Comparison of ENCODE assay signal across 24 mouse cellular contexts in the genomic region with DNA sequence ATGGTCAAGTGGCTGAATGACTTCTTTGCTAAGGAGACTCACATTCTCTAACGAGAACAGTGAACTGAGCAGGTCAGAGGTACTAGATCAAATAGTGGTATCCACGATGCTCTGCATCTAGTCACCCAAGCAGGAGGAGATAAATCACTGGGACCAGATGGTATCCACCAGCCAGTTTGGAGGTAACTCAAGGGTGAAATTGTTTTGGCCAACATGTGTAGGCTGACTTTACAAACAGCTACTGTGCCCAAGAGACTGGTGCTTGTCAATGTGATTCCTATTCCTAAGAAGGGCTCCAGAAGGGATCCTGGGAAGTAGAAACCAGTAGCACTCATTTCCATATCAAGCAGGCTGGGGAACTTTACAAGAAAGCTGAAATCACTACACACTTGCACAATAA. TPM values are rescaled to one million over a fixed set of nuclear protein-coding genes. Genes with fewer than 3 reads are reported as not detected.
DNase-seq lines count a peak whose midpoint lies in the region; ATAC-seq lines count a peak whose summit lies in the region.
"Had no signal": no experiment of that assay in that cellular context is flagged by ENCODE, and none has a peak within 500 bp of the region (broad histone marks: within the 10 kb centered on the region; RNA-seq: fewer than 3 reads in every experiment).

No protein-coding gene starts in this region.

- H3K9me3 ChIP-seq in hindbrain, embryonic 11.5 days (ENCODE audit: control insufficient read depth, low read length), result no peaks in the 10 kb centered on the region
- no peaks in the 10 kb centered on the region for H3K9me3 ChIP-seq in hindbrain, embryonic 14.5 days (ENCODE audit: control insufficient read depth, low read length)
- H3K9me3 ChIP-seq in kidney, embryonic 16.5 days (ENCODE audit: low read length), result no peaks in the 10 kb centered on the region
- no peaks in the 10 kb centered on the region for H3K9me3 ChIP-seq in neural tube, embryonic 12.5 days
- H3K9me3 ChIP-seq: embryonic facial prominence, embryonic 12.5 days; forebrain, embryonic 12.5 days; liver, embryonic 13.5 days had no signal

- 42% methylated on average over 2 of the region's 2 CpGs for WGBS in hindbrain, embryonic 11.5 days
- 37% methylated on average over 2 of the region's 2 CpGs for WGBS in hindbrain, embryonic 14.5 days
- WGBS in kidney, embryonic 16.5 days, result 24% methylated on average over 2 of the region's 2 CpGs
- WGBS in neural tube, embryonic 12.5 days, result 32% methylated on average over 2 of the region's 2 CpGs

- no peaks in the 10 kb centered on the region for H3K4me1 ChIP-seq in hindbrain, embryonic 11.5 days (replicated peaks; ENCODE audit: control insufficient read depth, insufficient read depth, low read length)
- no peaks in the 10 kb centered on the region for H3K4me1 ChIP-seq in hindbrain, embryonic 14.5 days (replicated peaks; ENCODE audit: control insufficient read depth, insufficient read depth, low read length)
- no peaks in the 10 kb centered on the region; the same call in 1 of the 2 replicates for H3K4me1 ChIP-seq in kidney, embryonic 16.5 days (ENCODE audit: insufficient read depth, low read length)
- no peaks in the 10 kb centered on the region for H3K4me1 ChIP-seq in neural tube, embryonic 12.5 days
- H3K4me1 ChIP-seq: embryonic facial prominence, embryonic 12.5 days; forebrain, embryonic 12.5 days had no signal

- no peaks in the 10 kb centered on the region for H3K36me3 ChIP-seq in hindbrain, embryonic 11.5 days (ENCODE audit: control insufficient read depth, insufficient read depth, low read length)
- H3K36me3 ChIP-seq in hindbrain, embryonic 14.5 days (replicated peaks; ENCODE audit: control insufficient read depth, insufficient read depth), result no peaks in the 10 kb centered on the region
- H3K36me3 ChIP-seq in kidney, embryonic 16.5 days (ENCODE audit: insufficient read depth, low read length), result no peaks in the 10 kb centered on the region
- H3K36me3 ChIP-seq in neural tube, embryonic 12.5 days, result no peaks in the 10 kb centered on the region
- H3K36me3 ChIP-seq: embryonic facial prominence, embryonic 12.5 days; forebrain, embryonic 12.5 days; liver, embryonic 13.5 days had no signal

- no peak for ATAC-seq in hindbrain, embryonic 11.5 days (ENCODE audit: low FRiP score)
- ATAC-seq in hindbrain, embryonic 14.5 days (ENCODE audit: low FRiP score), result no peak
- peak; percentile 59; the same call in 1 of the 2 replicates for ATAC-seq in kidney, embryonic 16.5 days (ENCODE audit: low FRiP score, low TSS enrichment)
- ATAC-seq in neural tube, embryonic 12.5 days (ENCODE audit: low FRiP score, low read depth), result 0 out of 2 replicates have a peak, but pooled peaks have one; percentile 25
- ATAC-seq: inflammation-experienced regulatory T-cells, adult 6 months had no signal

- peak; percentile 7 for DNase-seq in hindbrain, embryonic 11.5 days (ENCODE audit: low spot score)
- no peak for DNase-seq in hindbrain, embryonic 14.5 days (ENCODE audit: low spot score)
- no peak for DNase-seq in kidney, adult 11 months
- peak; percentile 11 for DNase-seq in retina, postnatal 1 day
- DNase-seq in retina, embryonic 14.5 days (ENCODE audit: low spot score), result no peak
- no peak for DNase-seq in spleen, postnatal 36 days (ENCODE audit: low spot score in 2 of 2)
- DNase-seq: adrenal gland, postnatal 10 days; B cell, adult 2 months; cerebellum, adult 9-10 months; gastrocnemius, postnatal 36 days; heart, adult 2 months; heart, postnatal 36 days; liver, embryonic 13.5 days; lung, adult 2 months; lung, postnatal 14 days; midbrain, embryonic 14.5 days; right cerebral cortex, postnatal 14 days had no signal

- H3K27me3 ChIP-seq in hindbrain, embryonic 11.5 days (ENCODE audit: control insufficient read depth, insufficient read depth, low read length), result no peaks in the 10 kb centered on the region
- no peaks in the 10 kb centered on the region for H3K27me3 ChIP-seq in hindbrain, embryonic 14.5 days (ENCODE audit: control insufficient read depth, insufficient read depth, low read length)
- no peaks in the 10 kb centered on the region; the same call in 1 of the 2 replicates for H3K27me3 ChIP-seq in kidney, embryonic 16.5 days (ENCODE audit: insufficient read depth, low read length)
- H3K27me3 ChIP-seq in neural tube, embryonic 12.5 days (replicated peaks), result no peaks in the 10 kb centered on the region
- H3K27me3 ChIP-seq: CH12.LX; embryonic facial prominence, embryonic 12.5 days; forebrain, embryonic 12.5 days; liver, embryonic 13.5 days had no signal

- no peak overlapping the region for H3K4me2 ChIP-seq in hindbrain, embryonic 11.5 days (replicated peaks; ENCODE audit: low read depth, low read length)
- no peak overlapping the region for H3K4me2 ChIP-seq in hindbrain, embryonic 14.5 days (replicated peaks)
- no peak overlapping the region for H3K4me2 ChIP-seq in kidney, embryonic 16.5 days (replicated peaks; ENCODE audit: low read depth, low read length)
- H3K4me2 ChIP-seq in neural tube, embryonic 12.5 days (replicated peaks), result no peak overlapping the region
- H3K4me2 ChIP-seq: embryonic facial prominence, embryonic 12.5 days; forebrain, embryonic 12.5 days; liver, embryonic 13.5 days had no signal

- no peak overlapping the region for H3K27ac ChIP-seq in hindbrain, embryonic 11.5 days (ENCODE audit: low read depth, low read length)
- no peak overlapping the region for H3K27ac ChIP-seq in hindbrain, embryonic 14.5 days
- peak overlapping the region; percentile 43; the same call in 1 of the 2 replicates for H3K27ac ChIP-seq in kidney, embryonic 16.5 days (ENCODE audit: low read length)
- no peak overlapping the region for H3K27ac ChIP-seq in neural tube, embryonic 12.5 days
- H3K27ac ChIP-seq: embryonic facial prominence, embryonic 12.5 days; forebrain, embryonic 12.5 days; heart, adult 2 months; liver, embryonic 13.5 days had no signal

- no peak overlapping the region for H3K9ac ChIP-seq in hindbrain, embryonic 11.5 days (ENCODE audit: low read depth, low read length)
- no peak overlapping the region for H3K9ac ChIP-seq in hindbrain, embryonic 14.5 days
- H3K9ac ChIP-seq in kidney, embryonic 16.5 days (replicated peaks; ENCODE audit: low read length), result no peak overlapping the region
- no peak overlapping the region for H3K9ac ChIP-seq in neural tube, embryonic 12.5 days
- H3K9ac ChIP-seq: embryonic facial prominence, embryonic 12.5 days; forebrain, embryonic 12.5 days; liver, embryonic 13.5 days had no signal

- no peak overlapping the region for H3K4me3 ChIP-seq in hindbrain, embryonic 11.5 days (ENCODE audit: low read depth, low read length)
- H3K4me3 ChIP-seq in hindbrain, embryonic 14.5 days (replicated peaks; ENCODE audit: low read length), result no peak overlapping the region
- H3K4me3 ChIP-seq in kidney, embryonic 16.5 days (ENCODE audit: low read length), result no peak overlapping the region
- no peak overlapping the region for H3K4me3 ChIP-seq in neural tube, embryonic 12.5 days
- H3K4me3 ChIP-seq: embryonic facial prominence, embryonic 12.5 days; forebrain, embryonic 12.5 days; heart, adult 2 months; liver, embryonic 13.5 days; myocyte had no signal

RNA-seq across cellular contexts. Expression of a gene that starts 55.4 kb away (rescaled TPM):
- 17.2 and 19.9 TPM in 2 replicates for polyA plus RNA-seq in hindbrain, embryonic 11.5 days (2014; fragmentation: Nextera tagmentation; extraction: Ambion mirVana)
- polyA plus RNA-seq in hindbrain, embryonic 14.5 days (2014; fragmentation: Nextera tagmentation; extraction: Ambion mirVana), result 10.0 and 10.9 TPM in 2 replicates
- 107 TPM in 2 replicates for polyA plus RNA-seq in kidney, embryonic 16.5 days (2015; fragmentation: Nextera tagmentation; extraction: Ambion mirVana)
- polyA plus RNA-seq in neural tube, embryonic 12.5 days (2016; fragmentation: Nextera tagmentation; extraction: Ambion mirVana), result 16.0 and 16.9 TPM in 2 replicates
- polyA plus RNA-seq: inflammation-experienced regulatory T-cells, adult 6 months had no signal

Comparison
In these comparisons a context has a peak if more than half of its experiments do, and no peak if none do; other contexts are left out.
1. DNase-seq: peak in hindbrain, embryonic 11.5 days (single experiment) and retina, postnatal 1 day (single experiment); none in hindbrain, embryonic 14.5 days (single experiment), kidney, adult 11 months (single experiment), retina, embryonic 14.5 days (single experiment) and spleen, postnatal 36 days (0 of 2).
2. ATAC-seq: peak in kidney, embryonic 16.5 days (single experiment) and neural tube, embryonic 12.5 days (single experiment); none in hindbrain, embryonic 11.5 days (single experiment) and hindbrain, embryonic 14.5 days (single experiment).